In the genomic region with DNA sequence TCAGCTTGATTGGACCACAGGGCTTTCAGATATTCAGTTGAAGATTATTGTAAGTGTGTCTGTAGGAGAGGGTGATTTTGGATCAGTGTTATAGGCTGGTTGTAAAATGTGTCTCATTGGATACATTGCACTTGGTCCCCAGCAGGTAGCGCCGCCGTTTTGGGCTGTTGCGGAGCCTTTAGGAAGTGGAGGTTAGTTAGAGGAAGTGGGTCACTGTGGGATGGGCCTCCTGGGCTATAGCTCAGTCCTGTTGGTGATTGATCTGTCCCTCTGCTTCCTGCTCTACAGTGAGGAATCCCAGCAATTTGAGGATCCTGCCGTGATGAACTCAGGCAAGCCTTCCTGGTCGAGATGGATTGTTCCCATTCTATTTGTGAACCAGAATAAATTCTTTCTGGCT, we compare ENCODE assay signal across 29 mouse cellular contexts.
"Had no signal": no experiment of that assay in that cellular context is flagged by ENCODE, and none has a peak within 500 bp of the region (broad histone marks: within the 10 kb centered on the region; RNA-seq: fewer than 3 reads in every experiment).

No protein-coding gene starts in this region.

- DNase-seq: cerebellum, adult 2 months; cerebellum, adult 8-10 months; cerebellum, adult 9-10 months; cerebellum, adult 9-11 months; cerebellum, postnatal 10 days; cerebellum, postnatal 14 days; cerebellum, postnatal 25 days; cerebellum, postnatal 36 days; embryo, embryonic 11 days; forebrain, postnatal 0 days; gastrocnemius, adult 2 months; gastrocnemius, postnatal 10 days; gastrocnemius, postnatal 14 days; gastrocnemius, postnatal 25 days; gastrocnemius, postnatal 36 days; heart, adult 18-20 months; heart, adult 2 months had no signal

- H3K4me3 ChIP-seq: embryonic facial prominence, embryonic 10.5 days; embryonic facial prominence, embryonic 12.5 days; embryonic facial prominence, embryonic 13.5 days; embryonic facial prominence, embryonic 15.5 days; erythroblast, embryonic 14.5 days; forebrain, embryonic 10.5 days; forebrain, embryonic 12.5 days; forebrain, embryonic 13.5 days; forebrain, embryonic 15.5 days; gastrocnemius, adult 2 months; heart, adult 2 months; heart, embryonic 10.5 days had no signal

- H3K9ac ChIP-seq: embryonic facial prominence, embryonic 12.5 days; embryonic facial prominence, embryonic 13.5 days; embryonic facial prominence, embryonic 15.5 days; forebrain, embryonic 12.5 days; forebrain, embryonic 13.5 days; forebrain, embryonic 15.5 days; forebrain, postnatal 0 days had no signal

- H3K27ac ChIP-seq: embryonic facial prominence, embryonic 10.5 days; embryonic facial prominence, embryonic 12.5 days; embryonic facial prominence, embryonic 13.5 days; embryonic facial prominence, embryonic 15.5 days; forebrain, embryonic 10.5 days; forebrain, embryonic 12.5 days; forebrain, embryonic 13.5 days; forebrain, embryonic 15.5 days; gastrocnemius, adult 2 months; heart, adult 2 months; heart, embryonic 10.5 days had no signal

- H3K9me3 ChIP-seq: embryonic facial prominence, embryonic 13.5 days; embryonic facial prominence, embryonic 15.5 days; forebrain, embryonic 10.5 days; forebrain, embryonic 12.5 days; forebrain, embryonic 15.5 days; heart, embryonic 10.5 days had no signal

- H3K36me3 ChIP-seq: embryonic facial prominence, embryonic 10.5 days; embryonic facial prominence, embryonic 12.5 days; embryonic facial prominence, embryonic 13.5 days; embryonic facial prominence, embryonic 15.5 days; forebrain, embryonic 10.5 days; forebrain, embryonic 12.5 days; forebrain, embryonic 15.5 days; heart, embryonic 10.5 days had no signal

- H3K4me2 ChIP-seq: embryonic facial prominence, embryonic 12.5 days; embryonic facial prominence, embryonic 13.5 days; embryonic facial prominence, embryonic 15.5 days; forebrain, embryonic 12.5 days; forebrain, embryonic 13.5 days; forebrain, embryonic 15.5 days had no signal

- H3K27me3 ChIP-seq: embryonic facial prominence, embryonic 12.5 days; embryonic facial prominence, embryonic 13.5 days; embryonic facial prominence, embryonic 15.5 days; forebrain, embryonic 12.5 days; forebrain, embryonic 13.5 days; forebrain, embryonic 15.5 days had no signal

- H3K4me1 ChIP-seq: embryonic facial prominence, embryonic 10.5 days; embryonic facial prominence, embryonic 12.5 days; embryonic facial prominence, embryonic 13.5 days; embryonic facial prominence, embryonic 15.5 days; forebrain, embryonic 10.5 days; forebrain, embryonic 12.5 days; forebrain, embryonic 13.5 days; forebrain, embryonic 15.5 days; heart, embryonic 10.5 days had no signal

- ATAC-seq: forebrain, embryonic 13.5 days; forebrain, embryonic 14.5 days; forebrain, embryonic 15.5 days; forebrain, embryonic 16.5 days; forebrain, postnatal 0 days had no signal
